Mouse (Mus musculus) right cerebral cortex, postnatal 4 days (tissue): ENCODE measurements around the gene Egfr.
A peak's percentile ranks its signal among the peaks of the same experiment; 100 is the strongest.

Experiments used
- DNase-seq: peaks from one replicate; pipeline ENCODE4 v3.0.0-alpha.2; 2022

The Egfr gene

DNA sequence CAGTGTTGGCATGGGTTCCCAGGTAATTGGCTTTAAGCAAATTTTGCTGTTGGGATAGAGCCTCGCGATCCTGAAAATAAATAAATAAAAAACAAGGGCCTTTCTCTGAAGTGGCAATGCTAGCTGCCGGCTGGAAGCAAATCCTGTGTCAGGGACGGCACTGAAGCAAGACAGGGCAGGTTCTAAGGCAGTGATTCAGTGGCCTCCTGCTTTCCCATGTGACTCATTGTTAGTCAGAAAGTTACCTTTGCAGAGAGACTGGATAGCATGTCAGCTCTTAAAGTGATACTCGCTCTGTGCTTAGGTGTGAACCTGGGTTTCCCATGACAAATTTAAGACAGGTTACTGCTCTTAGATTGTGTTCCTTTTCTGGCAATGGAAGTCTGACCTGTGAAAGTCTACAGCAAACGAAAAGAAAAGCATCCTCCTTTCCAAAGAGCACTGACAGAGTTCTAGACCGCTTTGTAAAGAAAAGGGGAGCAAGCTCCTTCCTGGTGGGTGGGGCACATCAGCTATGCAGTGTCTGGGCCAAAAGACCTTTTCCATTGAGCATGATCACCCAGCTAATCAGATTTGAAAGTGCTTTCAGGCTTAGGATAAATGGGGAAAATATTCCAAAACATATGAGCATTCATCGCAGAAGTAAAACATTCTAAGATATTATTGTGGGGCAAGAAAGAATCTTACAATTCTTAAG lies 78.7 kb downstream of the Egfr start:
- no peak for DNase-seq

DNA sequence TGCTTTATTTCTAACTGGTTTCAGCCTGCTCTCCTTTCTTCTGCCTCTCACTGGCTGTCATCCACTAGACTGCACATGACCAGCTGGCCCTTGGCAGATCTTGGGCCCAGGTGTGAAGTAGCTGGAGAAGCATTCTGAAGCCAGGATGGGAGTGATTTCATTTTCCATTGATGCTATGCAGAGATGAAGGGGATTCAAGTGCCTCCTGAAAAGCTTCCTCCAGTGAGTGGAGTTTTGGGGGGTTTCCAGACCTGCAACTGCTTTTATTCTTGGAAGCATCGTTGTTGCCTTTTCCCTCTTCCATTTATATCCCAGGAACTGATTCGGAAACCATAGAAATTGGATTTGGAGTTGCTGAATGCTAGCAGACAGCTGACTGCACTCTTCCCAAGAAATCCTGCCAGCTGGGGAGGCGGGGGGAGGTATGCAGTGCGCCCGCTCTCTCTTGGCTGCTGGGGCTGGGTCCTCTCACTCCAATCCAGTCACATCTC lies 80.0 kb downstream of the Egfr start:
- peak; percentile 62 for DNase-seq

DNA sequence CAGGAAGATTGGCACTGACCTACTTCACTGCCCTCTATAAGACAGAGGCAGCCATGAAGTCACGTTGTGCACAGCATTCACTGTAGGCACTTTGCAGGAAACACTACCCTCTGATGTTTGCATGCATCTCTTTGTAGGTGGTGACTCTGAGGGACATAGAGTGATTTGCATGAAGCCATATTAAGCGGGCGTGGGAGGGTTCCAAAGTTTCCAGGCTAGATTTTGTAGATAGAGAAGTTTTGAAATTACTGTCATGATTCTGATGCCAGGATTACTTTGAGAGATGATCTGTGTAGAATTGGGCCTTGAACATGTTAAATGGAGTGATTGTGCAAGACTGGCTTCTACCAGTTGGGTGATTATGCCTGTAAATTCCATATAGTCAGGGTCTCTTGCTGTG lies 86.8 kb downstream of the Egfr start:
- DNase-seq: no peak

DNA sequence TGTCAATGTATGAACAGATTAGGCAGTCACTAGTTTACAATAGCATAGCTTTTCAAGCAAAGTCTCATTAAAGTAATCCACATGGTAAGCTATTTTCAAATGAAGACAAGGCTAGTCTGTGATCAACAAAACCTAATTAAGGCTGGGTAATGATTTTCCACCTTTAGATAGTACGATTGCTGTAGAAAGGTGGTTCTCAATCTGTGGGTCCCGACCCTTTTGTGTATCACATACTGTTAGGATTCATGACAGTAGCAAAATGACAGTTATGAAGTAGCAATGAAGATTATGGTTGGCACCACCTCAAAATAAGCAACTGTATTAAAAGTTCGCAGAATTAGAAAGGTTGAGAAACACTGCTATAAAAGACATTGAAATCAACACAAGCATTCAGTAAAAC lies 90.9 kb downstream of the Egfr start:
- DNase-seq: no peak

DNA sequence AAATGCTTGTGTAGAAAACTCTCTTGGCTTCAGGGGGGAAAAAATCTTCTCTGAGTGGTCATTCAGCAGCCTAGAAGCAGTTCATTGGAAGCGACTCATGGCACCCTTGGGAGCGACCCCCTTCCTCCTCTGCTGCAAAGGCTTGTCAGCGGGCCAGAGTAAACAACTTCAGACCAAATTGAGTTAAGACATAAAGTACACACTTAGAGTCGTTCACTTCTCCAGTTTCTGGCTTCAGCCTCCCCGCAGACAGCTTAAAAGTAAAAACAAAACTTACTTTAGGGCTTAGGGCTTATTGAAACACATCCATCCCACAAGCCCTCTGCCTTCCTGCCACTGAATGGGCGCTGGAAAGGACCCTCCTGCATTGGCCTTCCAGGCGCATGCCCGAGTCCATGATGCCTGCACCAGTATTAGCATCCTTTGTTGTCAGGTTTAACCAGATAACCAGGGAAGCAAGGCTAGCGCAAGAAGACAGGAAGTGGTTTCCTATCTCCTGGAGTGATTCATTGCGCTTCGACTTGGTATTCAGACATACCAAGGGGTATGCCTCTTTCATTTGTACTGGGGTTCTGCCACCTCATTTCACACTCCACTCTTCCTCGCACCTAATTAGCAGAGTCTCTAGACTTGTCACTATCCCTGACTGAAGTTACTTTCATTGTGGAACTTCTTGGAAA lies 92.0 kb downstream of the Egfr start:
- DNase-seq: no peak

DNA sequence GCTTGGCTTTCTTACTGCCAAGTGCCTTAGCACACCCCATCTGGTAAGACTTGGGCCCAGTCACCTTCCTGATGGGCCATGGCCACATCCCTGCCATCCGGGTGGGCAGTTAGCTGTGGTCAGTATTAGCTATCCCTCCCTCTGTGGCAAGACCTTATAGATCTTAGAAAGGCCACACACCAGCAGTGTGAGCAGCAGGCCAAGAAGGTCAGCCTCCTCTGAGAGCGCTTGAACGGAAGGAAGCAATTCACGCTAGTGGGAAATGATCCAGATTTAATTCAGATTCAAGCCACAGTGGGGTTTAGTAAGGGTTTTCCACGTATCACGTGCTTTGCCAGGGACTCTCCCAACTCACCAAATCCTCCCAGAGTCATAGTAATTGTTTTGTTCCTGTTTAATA lies 96.9 kb downstream of the Egfr start:
- DNase-seq: no peak

DNA sequence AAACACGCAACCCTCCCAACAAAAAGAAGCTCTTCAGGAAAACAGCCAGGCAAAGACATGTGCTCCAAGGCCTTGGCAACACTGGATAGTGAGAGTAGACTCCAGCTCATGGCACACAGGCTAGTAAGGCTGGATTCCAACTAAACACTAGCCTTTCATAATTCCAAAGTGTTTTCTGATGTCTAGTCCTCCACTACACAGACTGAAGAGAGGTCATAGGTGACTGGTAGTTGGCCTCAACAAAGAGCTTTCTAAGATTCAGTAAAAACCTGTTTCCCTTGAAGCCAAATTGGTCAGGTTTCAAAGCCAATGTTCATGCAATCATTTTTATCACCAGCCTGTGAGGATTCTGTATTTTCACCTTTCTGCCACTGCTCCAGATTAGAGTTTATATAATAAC lies 99.4 kb downstream of the Egfr start:
- DNase-seq: no peak

DNA sequence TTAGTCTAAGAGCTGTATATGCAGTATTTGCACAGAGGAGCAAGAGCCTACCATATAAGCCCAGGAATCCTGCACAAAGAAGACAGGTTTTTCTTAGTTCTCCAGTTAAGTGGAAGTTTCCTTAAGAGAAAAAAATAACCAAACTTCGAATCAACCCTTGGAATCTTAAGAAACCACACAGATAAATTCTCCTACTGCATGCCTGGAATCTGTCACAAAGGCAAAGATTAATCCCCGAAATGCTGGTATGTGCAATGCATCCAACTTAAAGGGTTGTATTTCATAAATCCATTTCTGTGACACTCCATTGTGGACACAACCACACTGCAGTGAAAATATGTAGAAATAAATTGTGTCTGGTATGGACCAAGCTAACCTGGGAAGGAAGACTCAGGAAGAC lies 102.1 kb downstream of the Egfr start:
- no peak for DNase-seq

DNA sequence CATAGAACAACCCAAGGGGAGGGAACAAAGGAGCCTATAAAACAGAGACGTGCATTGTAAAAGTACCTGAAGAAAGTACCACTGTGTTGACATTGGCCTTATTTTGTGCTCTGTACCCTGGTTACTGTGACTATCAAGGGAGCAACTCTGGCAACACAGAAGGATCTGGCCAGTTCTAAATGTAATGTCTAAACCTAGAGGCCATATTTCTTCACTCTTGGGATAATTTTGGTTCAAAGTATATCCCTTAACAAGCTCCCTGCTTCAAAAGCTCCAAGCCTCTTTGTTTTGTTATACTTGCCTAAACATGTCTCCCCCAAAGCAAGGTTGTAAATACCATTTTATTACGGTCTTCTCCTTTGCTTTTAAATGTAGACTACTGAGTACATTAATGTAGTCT lies 105.3 kb downstream of the Egfr start:
- no peak for DNase-seq

DNA sequence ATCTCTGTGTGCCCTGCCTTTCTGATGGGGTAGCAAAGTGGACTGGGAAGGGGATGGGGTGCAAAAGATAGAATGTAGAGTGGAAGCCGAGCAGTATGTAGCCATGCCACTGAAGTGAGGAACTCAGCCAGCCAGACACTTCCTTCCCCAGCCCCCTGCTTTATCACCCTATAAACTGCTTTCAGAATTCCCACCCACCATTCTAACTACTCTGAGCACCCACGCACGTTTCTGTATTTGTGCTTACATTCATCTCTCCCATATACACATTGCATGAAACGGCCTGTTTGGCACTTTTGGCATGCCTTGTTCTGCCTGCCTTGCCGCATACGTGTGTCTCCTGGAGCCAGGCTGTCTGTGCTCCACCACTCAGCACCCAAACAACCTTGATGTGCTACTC lies 109.0 kb downstream of the Egfr start:
- DNase-seq: no peak

DNA sequence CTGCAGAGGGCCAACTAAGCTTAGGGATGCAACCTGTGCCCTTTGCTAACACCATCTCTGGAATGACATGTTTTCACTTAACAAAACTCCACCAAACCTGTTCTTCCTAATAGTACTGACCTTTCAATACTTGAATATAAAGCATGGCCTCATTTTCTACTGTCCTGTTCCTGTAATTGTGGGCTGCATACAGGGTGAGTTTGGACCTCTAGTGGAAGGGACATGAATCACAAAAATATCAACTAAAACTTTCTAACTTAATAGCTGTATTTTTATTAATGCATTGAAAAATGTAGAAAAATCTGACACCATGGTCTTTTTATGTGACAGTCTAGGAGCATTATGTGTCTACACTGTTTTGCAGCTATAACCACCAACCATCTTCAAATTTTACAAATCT lies 111.5 kb downstream of the Egfr start:
- DNase-seq: no peak

DNA sequence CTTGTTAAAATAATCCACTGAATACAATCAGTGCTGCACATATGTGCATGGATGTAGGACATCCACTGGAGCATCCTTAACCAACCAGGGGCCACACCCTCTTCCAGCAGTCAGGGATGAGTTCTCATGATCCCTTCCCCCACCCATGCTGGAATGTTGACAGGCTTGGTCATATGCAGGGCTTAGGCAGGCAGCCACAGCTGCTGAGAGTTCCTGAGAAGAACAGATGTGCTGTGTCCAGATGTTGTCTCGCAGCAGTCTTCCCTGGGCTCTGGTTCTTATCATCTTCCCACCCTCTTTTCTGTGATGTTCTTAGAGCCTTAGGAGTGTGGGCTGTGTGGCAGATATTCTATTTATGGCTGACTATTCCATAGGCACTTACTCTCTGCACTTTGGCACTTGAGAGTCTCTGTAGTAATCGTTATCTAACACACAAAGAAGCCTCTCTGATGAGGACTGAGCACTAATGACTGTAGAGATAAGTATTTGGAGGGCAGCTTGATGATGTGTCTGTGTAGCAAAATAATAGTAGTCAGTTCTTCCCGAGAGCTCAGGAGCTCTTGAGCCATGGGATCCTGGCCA lies 113.1 kb downstream of the Egfr start:
- no peak for DNase-seq

DNA sequence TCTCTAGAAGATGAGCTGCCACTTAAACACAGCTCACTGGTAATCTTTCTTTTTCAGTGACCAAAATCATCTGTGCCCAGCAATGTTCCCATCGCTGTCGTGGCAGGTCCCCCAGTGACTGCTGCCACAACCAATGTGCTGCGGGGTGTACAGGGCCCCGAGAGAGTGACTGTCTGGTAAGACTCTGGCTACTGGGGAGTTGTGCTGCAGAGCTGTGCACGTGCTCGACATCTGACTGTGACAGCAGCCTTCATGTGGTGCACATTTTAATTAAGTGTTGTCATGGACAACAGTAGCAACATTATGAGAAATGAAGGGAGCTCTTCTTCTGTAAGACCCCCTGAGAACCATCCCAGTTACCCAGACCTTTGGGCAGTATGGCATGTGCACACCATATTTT lies 116.0 kb downstream of the Egfr start:
- DNase-seq: no peak

DNA sequence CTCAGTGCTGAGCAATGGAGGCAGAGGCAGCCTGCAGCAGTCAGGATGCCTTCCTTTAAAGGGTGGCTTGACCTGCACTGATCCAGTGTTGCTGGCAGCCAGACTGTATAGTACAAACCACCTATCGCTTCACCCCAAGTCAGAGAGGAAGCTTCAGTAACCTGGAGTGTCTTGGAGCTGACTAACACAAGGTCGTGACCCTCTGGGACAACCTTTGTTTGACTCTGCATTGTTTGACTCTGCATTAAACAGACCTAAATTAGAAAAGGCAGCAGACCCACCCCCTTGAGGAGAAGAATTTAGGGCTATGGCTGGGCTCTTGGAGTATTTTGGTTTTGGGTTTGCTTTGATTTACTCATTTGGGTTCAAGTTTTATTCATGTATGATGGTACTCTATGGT lies 117.5 kb downstream of the Egfr start:
- DNase-seq: no peak

DNA sequence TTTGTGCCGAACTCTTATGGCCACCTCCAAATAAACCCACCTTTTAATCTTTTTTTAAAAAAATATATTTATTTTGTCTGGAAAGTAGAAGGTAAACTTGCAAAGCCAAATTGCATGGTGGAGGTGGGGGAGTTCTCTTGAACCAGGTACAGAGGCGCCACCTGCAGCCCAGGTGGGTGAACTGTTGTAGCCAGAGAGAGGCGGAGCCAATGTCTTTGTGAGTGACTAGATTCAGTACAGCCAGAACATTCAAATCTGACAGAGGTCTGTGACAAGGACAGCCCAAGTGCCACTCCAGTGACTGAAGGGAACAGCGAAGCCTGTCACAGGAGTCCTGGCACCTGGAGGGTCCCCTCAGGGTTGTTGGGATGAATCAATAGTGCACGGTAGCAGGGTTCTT lies 119.1 kb downstream of the Egfr start:
- DNase-seq: no peak

DNA sequence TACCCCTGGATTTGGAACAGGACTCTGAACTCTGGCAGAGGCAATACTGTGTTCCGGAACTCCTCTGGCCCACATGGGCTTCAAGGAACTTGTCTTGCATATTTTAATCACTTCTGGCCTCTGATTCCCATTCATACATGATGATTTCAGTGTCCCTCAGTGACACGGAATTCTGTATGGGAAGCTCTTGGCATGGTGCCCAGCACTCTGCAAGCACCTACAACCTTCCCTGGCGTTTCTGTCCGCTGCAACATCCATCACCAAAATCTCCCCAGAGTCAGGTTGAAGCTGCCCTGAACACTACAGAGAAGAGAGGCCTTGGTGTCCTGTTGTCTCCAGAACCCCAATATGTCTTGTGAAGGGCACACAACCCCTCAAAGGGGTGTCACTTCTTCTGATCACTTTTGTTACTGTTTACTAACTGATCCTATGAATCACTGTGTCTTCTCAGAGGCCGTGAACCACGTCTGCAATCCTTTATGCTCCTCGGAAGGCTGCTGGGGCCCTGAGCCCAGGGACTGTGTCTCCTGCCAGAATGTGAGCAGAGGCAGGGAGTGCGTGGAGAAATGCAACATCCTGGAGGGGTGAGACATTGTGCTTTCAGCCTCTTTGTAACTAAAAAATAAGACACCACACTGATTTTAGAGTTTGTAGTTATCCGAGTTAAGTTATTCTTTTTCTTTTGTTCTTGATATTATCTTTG lies 125.8 kb downstream of the Egfr start:
- DNase-seq: peak; percentile 10

DNA sequence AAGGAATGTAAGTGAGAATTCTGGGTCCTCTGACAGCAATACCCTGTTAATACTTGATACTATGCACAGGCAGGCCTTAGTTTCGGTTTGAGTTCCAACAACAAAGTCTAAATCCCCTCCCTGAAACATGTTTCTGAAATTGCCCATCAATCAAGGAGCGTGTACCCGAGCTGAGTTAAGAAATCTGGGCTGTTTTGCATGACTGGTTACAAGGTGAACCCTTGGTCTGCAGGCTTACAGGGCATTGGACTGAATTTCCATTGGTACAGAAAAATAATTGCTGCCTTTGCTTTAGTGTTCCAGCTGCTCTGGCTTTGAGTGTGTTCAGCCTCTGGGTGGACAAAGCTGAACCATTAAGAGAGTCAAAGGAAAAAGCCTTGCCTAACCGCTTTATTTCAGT lies 129.9 kb downstream of the Egfr start:
- no peak for DNase-seq

DNA sequence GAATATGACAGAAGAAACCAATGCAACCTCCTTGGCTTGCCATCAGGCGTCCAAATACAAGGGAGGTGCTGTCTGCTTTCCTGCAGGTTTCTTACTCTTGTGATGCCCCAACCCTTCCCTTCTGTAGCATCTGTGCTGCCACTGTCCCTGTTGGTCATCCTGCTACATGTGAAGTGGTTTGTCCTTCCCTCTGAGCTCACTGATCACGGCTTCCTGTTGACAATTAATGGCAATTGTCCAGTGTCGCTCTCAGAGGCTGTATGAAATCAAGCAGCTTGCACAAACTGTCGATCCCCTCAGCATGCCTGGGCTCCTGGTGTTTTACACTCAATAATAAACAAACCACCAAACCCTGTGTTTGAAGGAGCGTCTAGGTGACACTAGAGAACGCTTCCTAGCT lies 134.1 kb downstream of the Egfr start:
- DNase-seq: no peak

DNA sequence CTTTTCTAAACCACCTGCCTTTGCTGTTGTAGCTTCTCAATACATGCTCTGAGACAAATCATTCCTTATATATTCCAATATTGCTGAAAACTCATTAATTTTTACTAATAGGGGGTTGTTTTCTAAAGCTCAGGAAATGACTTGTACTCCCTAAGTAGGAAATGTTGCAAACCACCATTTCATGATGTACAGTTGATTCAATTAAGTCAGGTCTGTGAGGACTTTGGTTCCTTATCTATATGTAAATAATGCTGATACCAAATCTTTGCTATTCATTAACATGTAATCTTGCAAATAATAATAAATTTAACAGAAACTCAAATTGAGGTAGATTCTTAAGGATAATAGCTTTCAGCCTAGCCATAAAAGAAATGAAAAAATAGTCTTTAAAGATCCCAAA lies 136.1 kb downstream of the Egfr start:
- no peak for DNase-seq

DNA sequence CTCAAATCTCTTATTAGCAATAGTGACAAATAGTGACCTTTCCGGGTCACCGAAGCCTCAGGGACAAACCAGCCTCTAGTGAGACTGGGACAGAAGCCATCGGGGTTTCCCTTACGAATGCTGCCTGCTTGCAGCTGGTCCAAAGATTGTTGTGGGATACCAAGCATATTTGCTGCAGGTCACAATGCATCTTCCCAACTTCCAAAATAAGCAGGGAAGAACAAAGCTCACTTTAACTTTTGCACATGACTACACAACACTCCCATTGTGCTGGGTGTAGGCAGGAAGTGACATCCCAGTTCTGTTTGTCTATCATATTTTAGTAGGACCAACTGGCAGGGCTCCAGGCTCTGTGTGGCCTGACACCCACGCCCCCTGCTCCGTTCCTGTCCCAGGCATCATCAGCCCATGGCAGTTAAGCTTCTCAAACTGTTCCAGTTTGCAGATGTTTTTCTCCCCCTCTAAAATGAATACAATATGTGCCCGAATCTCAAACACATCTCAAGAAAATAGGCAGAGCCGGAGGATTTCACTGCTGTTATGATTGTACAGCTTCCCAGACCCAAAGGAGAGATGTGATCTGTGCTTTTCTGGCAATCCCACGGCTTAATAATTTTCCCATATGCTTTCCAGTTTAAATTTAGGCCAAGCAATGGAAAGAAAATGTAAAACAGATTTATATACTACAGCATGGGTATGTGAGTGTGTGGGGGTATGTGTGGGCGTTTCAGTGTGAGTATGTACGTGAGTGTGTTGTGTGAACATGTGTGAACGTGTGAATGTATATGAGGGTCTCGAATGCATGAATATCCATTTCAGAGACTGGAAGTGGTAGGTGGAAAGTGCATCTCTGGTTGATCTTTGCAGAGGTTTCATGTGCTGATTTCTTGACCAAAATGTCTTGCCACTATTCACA lies 143.7 kb downstream of the Egfr start:
- DNase-seq: peak; percentile 23

DNA sequence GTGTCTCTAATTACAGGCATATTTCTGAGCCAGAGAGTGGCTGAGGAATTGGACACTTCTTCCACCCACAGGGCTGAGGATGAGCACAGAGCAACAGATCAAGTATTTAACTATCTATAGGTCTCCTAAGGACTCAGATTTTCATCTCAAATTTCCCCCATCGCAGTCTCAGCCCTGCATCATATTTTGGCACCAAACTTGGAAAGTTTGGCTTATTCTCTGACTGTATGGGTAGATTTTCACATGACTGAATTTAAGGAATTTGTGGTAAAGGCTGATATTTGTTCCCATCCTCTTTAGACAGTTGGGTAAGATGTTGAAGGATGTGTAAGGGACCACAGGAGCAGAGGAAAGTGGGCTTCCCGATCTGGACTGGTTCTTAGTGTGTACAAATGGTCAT lies 145.7 kb downstream of the Egfr start:
- DNase-seq: no peak

DNA sequence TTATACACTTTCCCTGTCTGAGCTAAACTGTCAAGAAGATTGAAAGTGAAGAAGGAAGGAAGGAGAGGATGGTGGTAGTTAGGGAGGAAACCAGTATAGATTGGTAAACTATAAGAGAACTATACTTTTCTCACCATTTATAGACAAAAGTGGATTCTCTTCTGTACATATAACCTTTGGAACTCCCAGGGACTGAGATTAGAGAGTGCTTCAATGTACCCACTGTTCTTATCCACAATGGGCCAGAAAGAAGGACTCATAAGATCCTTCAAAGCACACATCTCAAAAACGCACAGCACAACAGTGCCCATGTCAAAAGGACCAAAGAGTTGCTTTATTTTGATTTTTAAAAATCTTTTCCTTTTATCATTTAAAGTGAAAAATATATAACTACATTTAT lies 148.2 kb downstream of the Egfr start:
- no peak for DNase-seq
